Mouse (Mus musculus) neural tube, embryonic 11.5 days (tissue): Measurements from ENCODE around the gene Ptx4. TPM values are rescaled to one million over a fixed set of nuclear protein-coding genes. Genes with fewer than 3 reads are reported as not detected.

Source experiments
- ATAC-seq: fragments of 200-750 bp; cut with Nextera tagmentation; 2 replicates; pipeline ENCODE4 v1.8.0; 2017; ENCODE audit warnings: moderate number of reproducible peaks, mild to moderate bottlenecking, moderate TSS enrichment, moderate library complexity; ENCODE audit not compliant: insufficient read depth, low FRiP score, low TSS enrichment
- DNase-seq: peaks from one replicate; pipeline ENCODE4 v3.0.0-alpha.2; 2015; ENCODE audit warnings: low spot score
- H3K27ac ChIP-seq: fragments of 300-500 bp; sonication (generic); 2 replicates; pipeline ENCODE4 v1.5.1; 2014; ENCODE audit warnings: low read depth, mild to moderate bottlenecking, low read length
- H3K27me3 ChIP-seq: fragments of 300-500 bp; sonication (generic); 2 replicates; pipeline ENCODE4 v1.6.1; 2014; ENCODE audit warnings: mild to moderate bottlenecking, low read length, mixed read lengths; ENCODE audit not compliant: control insufficient read depth, insufficient read depth
- H3K36me3 ChIP-seq: fragments of 300-500 bp; sonication (generic); 2 replicates; pipeline ENCODE4 v1.6.1; 2014; ENCODE audit warnings: mild to moderate bottlenecking, low read length, moderate library complexity, mixed read lengths; ENCODE audit not compliant: control insufficient read depth, insufficient read depth
- H3K4me1 ChIP-seq: fragments of 300-500 bp; sonication (generic); 2 replicates; pipeline ENCODE4 v1.6.1; 2014; ENCODE audit warnings: low read length, mixed read lengths; ENCODE audit not compliant: control insufficient read depth, insufficient read depth
- H3K4me2 ChIP-seq: fragments of 300-500 bp; sonication (generic); 2 replicates; pipeline ENCODE4 v1.6.1; 2014; ENCODE audit warnings: low read depth, mild to moderate bottlenecking, moderate library complexity
- H3K4me3 ChIP-seq: fragments of 300-500 bp; sonication (generic); 2 replicates; pipeline ENCODE4 v1.5.1; 2014; ENCODE audit warnings: low read depth, low read length
- H3K9ac ChIP-seq: fragments of 300-500 bp; sonication (generic); 2 replicates; pipeline ENCODE4 v1.6.1; 2014; ENCODE audit warnings: mild to moderate bottlenecking, low read length
- H3K9me3 ChIP-seq: fragments of 300-500 bp; sonication (generic); 2 replicates; pipeline ENCODE4 v1.6.1; 2016; ENCODE audit warnings: low read length; ENCODE audit not compliant: control insufficient read depth
- WGBS: fragments of 180-500 bp; shearing (Covaris S2); extraction: QIAGEN DNeasy Blood & Tissue Kit; methylation state at CpG from one replicate; pipeline ENCODE4 v1.1.7; 2014; 5-methylcytosine and 5-hydroxymethylcytosine counted together
- polyA plus RNA-seq: library from polyadenylated mRNA; unstranded; fragments of >200 nt; fragmentation: Nextera tagmentation; extraction: Ambion mirVana; gene quantifications from 2 replicates; pipeline ENCODE4 v1.2.1, GENCODE M21; 2014

Ptx4 gene
- polyA plus RNA-seq, 1 experiment from 2014 or later: not detected

- WGBS: 73% methylated on average over 7 of the region's 7 CpGs
- Histone ChIP-seq H3K9me3 (no peaks in the 10 kb centered on the region), H3K4me3 (no peak overlapping the region), H3K4me2 (no peak overlapping the region), H3K36me3 (peaks cover 4% of the 10 kb centered on the region), H3K9ac (no peak overlapping the region), H3K27me3 (no peaks in the 10 kb centered on the region), H3K4me1 (no peaks in the 10 kb centered on the region), H3K27ac (no peak overlapping the region)
- DNase-seq (no peak), ATAC-seq (no peak)
These were observed 42.8 kb downstream of the Ptx4 start for GRCm38 (mm10) chr17:25163387-25163786.

GRCm38 (mm10) chr17:25164770-25165169 is 44.2 kb downstream of the Ptx4 start:
- Histone ChIP-seq H3K4me3 (no peak overlapping the region), H3K4me2 (no peak overlapping the region), H3K27me3 (no peaks in the 10 kb centered on the region), H3K9ac (no peak overlapping the region), H3K9me3 (no peaks in the 10 kb centered on the region), H3K27ac (no peak overlapping the region), H3K4me1 (no peaks in the 10 kb centered on the region), H3K36me3 (peaks cover 4% of the 10 kb centered on the region)
- ATAC-seq: no peak
- WGBS: 90% methylated on average over 3 of the region's 3 CpGs
- no peak for DNase-seq

GRCm38 (mm10) chr17:25165970-25166671 is 45.6 kb downstream of the Ptx4 start:
- H3K27ac ChIP-seq: no peak overlapping the region
- H3K4me2 ChIP-seq: no peak overlapping the region
- WGBS: 67% methylated on average over 6 of the region's 6 CpGs
- H3K4me1 ChIP-seq: no peaks in the 10 kb centered on the region
- no peaks in the 10 kb centered on the region for H3K27me3 ChIP-seq
- ATAC-seq (no peak), DNase-seq (no peak)
- no peaks in the 10 kb centered on the region for H3K36me3 ChIP-seq
- H3K9ac ChIP-seq: no peak overlapping the region
- H3K4me3 ChIP-seq: no peak overlapping the region
- no peaks in the 10 kb centered on the region for H3K9me3 ChIP-seq

- no peak for DNase-seq
- no peak overlapping the region for H3K9ac ChIP-seq
- no peak for ATAC-seq
- H3K36me3 ChIP-seq: no peaks in the 10 kb centered on the region
- H3K4me1 ChIP-seq: no peaks in the 10 kb centered on the region
- H3K27me3 ChIP-seq: no peaks in the 10 kb centered on the region
- no peaks in the 10 kb centered on the region for H3K9me3 ChIP-seq
- H3K4me3 ChIP-seq: no peak overlapping the region
- H3K27ac ChIP-seq: no peak overlapping the region
- H3K4me2 ChIP-seq: no peak overlapping the region
- WGBS: 92% methylated on average over 2 of the region's 2 CpGs
These were observed 49.1 kb downstream of the Ptx4 start for GRCm38 (mm10) chr17:25169706-25170105.

GRCm38 (mm10) chr17:25172558-25172957 is 52.0 kb downstream of the Ptx4 start:
- Histone ChIP-seq H3K9ac (no peak overlapping the region), H3K4me2 (no peak overlapping the region), H3K9me3 (no peaks in the 10 kb centered on the region), H3K4me1 (no peaks in the 10 kb centered on the region), H3K27ac (no peak overlapping the region), H3K36me3 (no peaks in the 10 kb centered on the region), H3K4me3 (no peak overlapping the region), H3K27me3 (no peaks in the 10 kb centered on the region)
- no peak for ATAC-seq
- WGBS: 85% methylated on average over 3 of the region's 3 CpGs
- no peak for DNase-seq

Other genes with a start within 250 kb of the Ptx4 start
- gene Nubp2, start 234.4 kb upstream of the Ptx4 start, polyA plus RNA-seq: 82.3 and 88.8 TPM in 2 replicates
- gene Spsb3, start 234.1 kb upstream of the Ptx4 start, polyA plus RNA-seq: 45.2 and 49.6 TPM in 2 replicates
- 28.9 and 29.7 TPM in 2 replicates for gene Eme2, start 225.7 kb upstream of the Ptx4 start, polyA plus RNA-seq
- 75.3 and 81.6 TPM in 2 replicates for gene Mrps34, start 225.6 kb upstream of the Ptx4 start, polyA plus RNA-seq
- 38.4 and 57.1 TPM in 2 replicates for gene Nme3, start 224.3 kb upstream of the Ptx4 start, polyA plus RNA-seq
- 47.8 and 57.5 TPM in 2 replicates for gene Mapk8ip3, start 183.8 kb upstream of the Ptx4 start, polyA plus RNA-seq
- 203 and 204 TPM in 2 replicates for gene Jpt2, start 160.1 kb upstream of the Ptx4 start, polyA plus RNA-seq
- 11.9 and 12.6 TPM in 2 replicates for gene Cramp1l, start 105.0 kb upstream of the Ptx4 start, polyA plus RNA-seq
- gene Ift140, start 104.7 kb upstream of the Ptx4 start, polyA plus RNA-seq: 21.9 and 25.8 TPM in 2 replicates
- gene Tmem204, start 37.2 kb upstream of the Ptx4 start, polyA plus RNA-seq: 11.4 and 13.3 TPM in 2 replicates
- 29.9 and 31.8 TPM in 2 replicates for gene Telo2, start 4.8 kb upstream of the Ptx4 start, polyA plus RNA-seq
- gene Clcn7, start 12.6 kb downstream of the Ptx4 start, polyA plus RNA-seq: 20.5 and 22.4 TPM in 2 replicates
- not detected in 2 replicates for gene Ccdc154, start 41.7 kb downstream of the Ptx4 start, polyA plus RNA-seq
- not detected in 2 replicates for gene Gm38655, start 54.7 kb downstream of the Ptx4 start, polyA plus RNA-seq
- gene BC003965, start 63.8 kb downstream of the Ptx4 start, polyA plus RNA-seq: 30.5 and 31.8 TPM in 2 replicates
- 5.6 and 6.9 TPM in 2 replicates for gene Unkl, start 67.6 kb downstream of the Ptx4 start, polyA plus RNA-seq
- 51.9 and 58.7 TPM in 2 replicates for gene Gnptg, start 119.4 kb downstream of the Ptx4 start, polyA plus RNA-seq
- gene Tsr3, start 119.4 kb downstream of the Ptx4 start, polyA plus RNA-seq: 59.8 and 63.6 TPM in 2 replicates
- gene Baiap3, start 135.6 kb downstream of the Ptx4 start, polyA plus RNA-seq: 1.4 and 1.8 TPM in 2 replicates
- 774 and 803 TPM in 2 replicates for gene Ube2i, start 153.9 kb downstream of the Ptx4 start, polyA plus RNA-seq
- 0.25 TPM in 1 of 2 replicates, not detected in the other for gene Prss34, start 177.6 kb downstream of the Ptx4 start, polyA plus RNA-seq
- gene Prss28, start 187.9 kb downstream of the Ptx4 start, polyA plus RNA-seq: not detected in 2 replicates
- gene Prss29, start 197.9 kb downstream of the Ptx4 start, polyA plus RNA-seq: not detected in 2 replicates
- not detected in 2 replicates for gene Tpsab1, start 224.8 kb downstream of the Ptx4 start, polyA plus RNA-seq
- gene Tpsb2, start 245.5 kb downstream of the Ptx4 start, polyA plus RNA-seq: not detected in 2 replicates
- 0.37 and 0.46 TPM in 2 replicates for gene Tpsg1, start 248.5 kb downstream of the Ptx4 start, polyA plus RNA-seq